Mouse (Mus musculus): Measurements from ENCODE around the gene Ccl21b.
"Not testable (repeated sequence)": the region's sequence is repeated elsewhere in the genome, so short reads cannot be mapped to it uniquely, and the experiment has no call there.

The Ccl21b gene

GRCm38 (mm10) chr4:42255467-42255866, at the start of gene Ccl21b:
Ccl21b (plus strand) TSS chr4:42255767.
- DNase-seq (ENCODE audit: low read depth, low spot score) = not testable (repeated sequence)

- DNase-seq (ENCODE audit: low read depth, low spot score) = not testable (repeated sequence)
These were observed 15.2 kb upstream of the Ccl21b start, which contains the start of gene Gm10600 for GRCm38 (mm10) chr4:42240339-42240738. Gm10600 (plus strand) TSS chr4:42240639.

- not testable (repeated sequence) for DNase-seq (ENCODE audit: low read depth, low spot score)
These were observed 38.4 kb downstream of the Ccl21b start, which contains the start of gene Gm21953 for GRCm38 (mm10) chr4:42293967-42294366. Gm21953 (plus strand) TSS chr4:42294267.

All from forelimb bud, embryonic 11.5 days (tissue).